Mouse (Mus musculus) urinary bladder, postnatal 14 days (tissue): ENCODE data around the gene Hoxb8.

Experiments used
- DNase-seq: peaks from one replicate; pipeline ENCODE4 v3.0.0; 2021; ENCODE audit warnings: low spot score

Gene Hoxb8

GRCm38 (mm10) chr11:96268031-96268745 lies 13.5 kb upstream of the Hoxb8 start:
- DNase-seq = no peak

- DNase-seq = peak; percentile 53
Observed at GRCm38 (mm10) chr11:96269869-96270268, 11.8 kb upstream of the Hoxb8 start.

- DNase-seq = no peak
Observed at GRCm38 (mm10) chr11:96270996-96271540, 10.6 kb upstream of the Hoxb8 start, which contains the start of gene Hoxb9. Gene Hoxb9 (plus strand): TSS chr11:96271457.

- peak; percentile 75 for DNase-seq
Observed at GRCm38 (mm10) chr11:96271541-96272011, 10.1 kb upstream of the Hoxb8 start.

- no peak for DNase-seq
Observed at GRCm38 (mm10) chr11:96272024-96272921, 9.4 kb upstream of the Hoxb8 start.

- no peak for DNase-seq
Observed at GRCm38 (mm10) chr11:96274428-96274827, 7.3 kb upstream of the Hoxb8 start.

- DNase-seq = no peak
Observed at GRCm38 (mm10) chr11:96275896-96276295, 5.8 kb upstream of the Hoxb8 start.

GRCm38 (mm10) chr11:96277151-96278044 lies 4.3 kb upstream of the Hoxb8 start:
- no peak for DNase-seq

- no peak for DNase-seq
Observed at GRCm38 (mm10) chr11:96278324-96278723, 3.4 kb upstream of the Hoxb8 start.

- peak; percentile 87 for DNase-seq
Observed at GRCm38 (mm10) chr11:96278773-96279172, 2.9 kb upstream of the Hoxb8 start.

- no peak for DNase-seq
Observed at GRCm38 (mm10) chr11:96279421-96280233, 2.1 kb upstream of the Hoxb8 start.

- DNase-seq = no peak
Observed at GRCm38 (mm10) chr11:96280399-96281378, 1.0 kb upstream of the Hoxb8 start.

- no peak for DNase-seq
Observed at GRCm38 (mm10) chr11:96281396-96281795, 309 bp upstream of the Hoxb8 start.

GRCm38 (mm10) chr11:96282795-96283430 lies 1.2 kb downstream of the Hoxb8 start:
- DNase-seq = no peak

- DNase-seq = peak; percentile 58
Observed at GRCm38 (mm10) chr11:96284041-96284749, 2.5 kb downstream of the Hoxb8 start.

GRCm38 (mm10) chr11:96284774-96285734 lies 3.3 kb downstream of the Hoxb8 start:
- peak; percentile 37 for DNase-seq
